In genomic region chr13:109631399-109632026, GRCm38 (mm10) we compare ENCODE assay signal across 17 mouse cellular contexts.
DNase-seq lines count a peak whose midpoint lies in the region; ATAC-seq and TF ChIP-seq lines count a peak whose summit lies in the region.
"Had no signal": no experiment of that assay in that cellular context is flagged by ENCODE, and none has a peak within 500 bp of the region (broad histone marks: within the 10 kb centered on the region; RNA-seq: fewer than 3 reads in every experiment).

No protein-coding gene starts in this region.

- WGBS in heart, embryonic 14.5 days, result 21% methylated on average over 10 of the region's 10 CpGs
- WGBS in lung, embryonic 14.5 days, result 9% methylated on average over 10 of the region's 10 CpGs
- WGBS in liver, embryonic 13.5 days (ENCODE audit: insufficient replicate concordance), result 56% methylated on average over 10 of the region's 10 CpGs
- WGBS in forebrain, embryonic 14.5 days, result 50% methylated on average over 10 of the region's 10 CpGs

- peak overlapping the region; percentile 93 to 95 for H3K27ac ChIP-seq in heart, embryonic 14.5 days (replicated peaks in 1 of 2; ENCODE audit: control insufficient read depth in 1 of 2, insufficient read depth in 1 of 2, low read depth in 2 of 2, low read length in 2 of 2)
- peak overlapping the region; percentile 60; the same call in 1 of the 2 replicates for H3K27ac ChIP-seq in lung, embryonic 14.5 days (ENCODE audit: low read depth)
- H3K27ac ChIP-seq in ES-E14 (ENCODE audit: insufficient read depth, low read depth, low read length, poor library complexity, severe bottlenecking), result peak overlapping the region; percentile 57
- peak overlapping the region; percentile 55; the same call in 1 of the 2 replicates for H3K27ac ChIP-seq in liver, embryonic 13.5 days
- no peak overlapping the region for H3K27ac ChIP-seq in forebrain, embryonic 14.5 days (ENCODE audit: low read depth, low read length)
- H3K27ac ChIP-seq: embryonic facial prominence, embryonic 13.5 days; hindbrain, embryonic 14.5 days; macrophage had no signal

- H3K9me3 ChIP-seq in heart, embryonic 14.5 days (ENCODE audit: control insufficient read depth, low read length), result no peaks in the 10 kb centered on the region
- H3K9me3 ChIP-seq in lung, embryonic 14.5 days (ENCODE audit: low read depth, low read length), result no peaks in the 10 kb centered on the region
- no peaks in the 10 kb centered on the region for H3K9me3 ChIP-seq in ES-E14 (ENCODE audit: control insufficient read depth, insufficient read depth, low read depth, low read length)
- H3K9me3 ChIP-seq in liver, embryonic 13.5 days (replicated peaks), result no peaks in the 10 kb centered on the region
- no peaks in the 10 kb centered on the region for H3K9me3 ChIP-seq in forebrain, embryonic 14.5 days (replicated peaks; ENCODE audit: control insufficient read depth, low read length)
- H3K9me3 ChIP-seq: embryonic facial prominence, embryonic 13.5 days; forebrain, embryonic 10.5 days had no signal

- H3K4me3 ChIP-seq in heart, embryonic 14.5 days (ENCODE audit: control insufficient read depth in 1 of 2, insufficient read depth in 1 of 2, low read depth in 1 of 2, low read length in 2 of 2), result 0 out of 4 replicates have a peak overlapping the region, but pooled peaks of 1 of the 2 experiments have one; percentile 47
- H3K4me3 ChIP-seq in lung, embryonic 14.5 days (ENCODE audit: low read depth, low read length), result no peak overlapping the region
- no peak overlapping the region; a peak in 1 of 4 replicates for H3K4me3 ChIP-seq in ES-E14 (ENCODE audit: insufficient read depth in 1 of 2, low read depth in 1 of 2, low read length in 2 of 2, poor library complexity in 1 of 2, severe bottlenecking in 1 of 2)
- no peak overlapping the region for H3K4me3 ChIP-seq in liver, embryonic 13.5 days (replicated peaks)
- no peak overlapping the region for H3K4me3 ChIP-seq in forebrain, embryonic 14.5 days (ENCODE audit: low read depth, low read length)
- H3K4me3 ChIP-seq: embryonic facial prominence, embryonic 13.5 days; forebrain, embryonic 10.5 days had no signal

- no peak for TF ChIP-seq CTCF in lung, embryonic 14.5 days (IDR thresholded peaks at IDR 0.05; ENCODE audit: low read depth)

- ATAC-seq in heart, embryonic 14.5 days (ENCODE audit: insufficient number of reproducible peaks, insufficient read depth, low FRiP score, low read depth), result no peak
- ATAC-seq in lung, embryonic 14.5 days (ENCODE audit: insufficient read depth), result peak; percentile 41; the same call in 1 of the 2 replicates
- no peak for ATAC-seq in liver, embryonic 13.5 days (ENCODE audit: low read depth)
- no peak for ATAC-seq in forebrain, embryonic 14.5 days
- ATAC-seq: midbrain, embryonic 16.5 days had no signal

- in situ Hi-C loops in ES-E14 (cut with MboI; ENCODE audit: low sequenced_read_pairs in 2 of 2, unreplicated experiment in 2 of 2), result no loop called here

- H3K9ac ChIP-seq in heart, embryonic 14.5 days (ENCODE audit: low read length), result peak overlapping the region; percentile 78
- no peak overlapping the region for H3K9ac ChIP-seq in lung, embryonic 14.5 days
- 0 out of 2 replicates have a peak overlapping the region, but pooled peaks have one; percentile 13 for H3K9ac ChIP-seq in ES-E14 (ENCODE audit: insufficient read depth, low read depth, low read length, poor library complexity, severe bottlenecking)
- no peak overlapping the region for H3K9ac ChIP-seq in liver, embryonic 13.5 days
- H3K9ac ChIP-seq in forebrain, embryonic 14.5 days (ENCODE audit: low read length), result no peak overlapping the region
- H3K9ac ChIP-seq: embryonic facial prominence, embryonic 13.5 days; hindbrain, embryonic 14.5 days had no signal

- H3K4me2 ChIP-seq in heart, embryonic 14.5 days (ENCODE audit: low read length), result peak overlapping the region; percentile 63
- peak overlapping the region; percentile 29; the same call in 1 of the 2 replicates for H3K4me2 ChIP-seq in lung, embryonic 14.5 days
- no peak overlapping the region for H3K4me2 ChIP-seq in liver, embryonic 13.5 days
- no peak overlapping the region for H3K4me2 ChIP-seq in forebrain, embryonic 14.5 days (ENCODE audit: low read length)
- H3K4me2 ChIP-seq: embryonic facial prominence, embryonic 13.5 days; hindbrain, embryonic 14.5 days had no signal

- peaks cover 15 to 27% of the 10 kb centered on the region in 2 experiments for H3K4me1 ChIP-seq in heart, embryonic 14.5 days (ENCODE audit: control insufficient read depth in 2 of 2, insufficient read depth in 2 of 2, low read length in 2 of 2)
- H3K4me1 ChIP-seq in lung, embryonic 14.5 days (ENCODE audit: insufficient read depth), result peaks cover 25% of the 10 kb centered on the region
- H3K4me1 ChIP-seq in ES-E14 (ENCODE audit: control insufficient read depth in 2 of 2, insufficient read depth in 2 of 2, low read length in 2 of 2, poor library complexity in 1 of 2), result peaks cover 26 to 27% of the 10 kb centered on the region in 2 experiments
- H3K4me1 ChIP-seq in liver, embryonic 13.5 days (replicated peaks), result peaks cover 47% of the 10 kb centered on the region
- H3K4me1 ChIP-seq in forebrain, embryonic 14.5 days (ENCODE audit: control insufficient read depth, insufficient read depth, low read length), result peaks cover 17% of the 10 kb centered on the region

- no peak for DNase-seq in heart, postnatal 36 days
- DNase-seq in lung, embryonic 14.5 days, result peak; percentile 71
- no peak for DNase-seq in lung, postnatal 14 days
- no peak for DNase-seq in ES-E14 (ENCODE audit: low read depth, low spot score)
- no peak for DNase-seq in liver, embryonic 13.5 days
- no peak for DNase-seq in adrenal gland, postnatal 36 days
- no peak for DNase-seq in forebrain, embryonic 14.5 days (ENCODE audit: low spot score)
- DNase-seq: cerebellum, adult 11-12 months; left cerebral cortex, postnatal 4 days; right cerebral cortex, postnatal 14 days; thymus, postnatal 25 days had no signal

- no peaks in the 10 kb centered on the region for H3K36me3 ChIP-seq in heart, embryonic 14.5 days (ENCODE audit: control insufficient read depth, insufficient read depth, low read length)
- H3K36me3 ChIP-seq in lung, embryonic 14.5 days (ENCODE audit: insufficient read depth), result no peaks in the 10 kb centered on the region
- no peaks in the 10 kb centered on the region for H3K36me3 ChIP-seq in ES-E14 (ENCODE audit: control insufficient read depth, insufficient read depth, low read length, poor library complexity, severe bottlenecking)
- H3K36me3 ChIP-seq in liver, embryonic 13.5 days, result no peaks in the 10 kb centered on the region
- no peaks in the 10 kb centered on the region for H3K36me3 ChIP-seq in forebrain, embryonic 14.5 days (ENCODE audit: control insufficient read depth, insufficient read depth, low read length)
- H3K36me3 ChIP-seq: embryonic facial prominence, embryonic 13.5 days; forebrain, embryonic 10.5 days had no signal

- no peaks in the 10 kb centered on the region for H3K27me3 ChIP-seq in heart, embryonic 14.5 days (ENCODE audit: control insufficient read depth, insufficient read depth, low read length)
- H3K27me3 ChIP-seq in lung, embryonic 14.5 days (ENCODE audit: insufficient read depth, low read length), result no peaks in the 10 kb centered on the region
- H3K27me3 ChIP-seq in liver, embryonic 13.5 days, result no peaks in the 10 kb centered on the region
- H3K27me3 ChIP-seq in forebrain, embryonic 14.5 days (replicated peaks; ENCODE audit: control insufficient read depth, insufficient read depth, low read length), result no peaks in the 10 kb centered on the region

- intact Hi-C loops in heart, postnatal 36 days (cut with DNase I), result no loop called here

TF ChIP-seq in ES-E14, 5 proteins besides CTCF, POLR2A, EP300 and RAD21:
- TF ChIP-seq CHD2 (IDR thresholded peaks at IDR 0.05; ENCODE audit: low read depth, low read length), result no peak
- TF ChIP-seq HCFC1 (IDR thresholded peaks at IDR 0.05; ENCODE audit: borderline replicate concordance, insufficient read depth, low read length), result no peak
- 0 out of 2 replicates have a peak, but pooled peaks have one; percentile 38 for TF ChIP-seq ZNF384 (IDR thresholded peaks at IDR 0.05; ENCODE audit: low read depth, low read length)
- no peak for TF ChIP-seq MAFK (IDR thresholded peaks at IDR 0.05; ENCODE audit: insufficient read depth, low read depth, low read length)
- TF ChIP-seq ZC3H11A (IDR thresholded peaks at IDR 0.05; ENCODE audit: borderline replicate concordance, low read depth, low read length), result no peak

Comparison
In these comparisons a context has a peak if more than half of its experiments do, and no peak if none do; other contexts are left out.
1. H3K4me2 ChIP-seq: peak in heart, embryonic 14.5 days (single experiment) and lung, embryonic 14.5 days (single experiment); none in liver, embryonic 13.5 days (single experiment) and forebrain, embryonic 14.5 days (single experiment).
2. H3K9ac ChIP-seq: peak in heart, embryonic 14.5 days (single experiment) and ES-E14 (single experiment); none in lung, embryonic 14.5 days (single experiment), liver, embryonic 13.5 days (single experiment) and forebrain, embryonic 14.5 days (single experiment).